Mouse (Mus musculus): ENCODE data around the gene Pold4.

The Pold4 gene

DNA sequence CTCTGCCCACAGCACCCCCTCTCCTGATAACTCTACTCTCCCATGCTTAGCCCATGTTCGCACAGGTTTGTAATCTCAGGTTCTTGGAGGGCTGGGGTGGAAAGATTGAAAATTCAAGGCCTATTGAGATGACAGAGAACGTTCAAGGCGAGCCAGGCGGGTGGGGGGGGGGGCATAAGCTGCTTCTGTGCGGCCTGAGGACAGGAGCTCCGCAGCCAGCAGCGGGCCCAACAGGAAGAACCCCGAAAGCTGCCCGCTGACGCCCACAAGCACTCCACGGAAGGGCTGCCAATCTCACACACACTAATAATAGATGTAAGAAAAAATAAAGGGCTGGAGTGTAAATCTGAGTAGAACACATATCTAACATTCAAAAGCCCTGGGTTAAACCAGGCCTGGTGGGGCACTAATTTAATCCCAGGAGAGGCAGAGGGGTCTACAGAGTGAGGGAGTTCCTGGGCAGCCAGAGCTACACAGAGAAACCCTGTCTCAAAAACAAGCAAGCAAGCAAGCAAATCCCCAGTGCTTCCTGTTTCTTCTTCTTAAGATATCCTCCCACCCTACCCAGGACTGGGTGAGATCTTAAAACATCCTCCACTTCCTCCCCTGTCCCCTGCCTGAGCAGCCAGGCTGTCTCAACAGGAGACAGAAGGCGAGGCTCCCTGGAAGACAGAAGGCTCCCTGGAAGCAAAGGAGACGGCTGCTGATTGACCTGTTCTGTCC is 27.9 kb upstream of the Pold4 start:
- in situ Hi-C loops (cut with MboI, MseI) = no loop called here

GRCm38 (mm10) chr19:4204889-4205288 is 26.8 kb upstream of the Pold4 start:
- in situ Hi-C loops (cut with MboI, MseI) = loop anchor here (5.0 kb wide), 1 partner anchor 42 kb away; no protein-coding TSS in a partner anchor

DNA sequence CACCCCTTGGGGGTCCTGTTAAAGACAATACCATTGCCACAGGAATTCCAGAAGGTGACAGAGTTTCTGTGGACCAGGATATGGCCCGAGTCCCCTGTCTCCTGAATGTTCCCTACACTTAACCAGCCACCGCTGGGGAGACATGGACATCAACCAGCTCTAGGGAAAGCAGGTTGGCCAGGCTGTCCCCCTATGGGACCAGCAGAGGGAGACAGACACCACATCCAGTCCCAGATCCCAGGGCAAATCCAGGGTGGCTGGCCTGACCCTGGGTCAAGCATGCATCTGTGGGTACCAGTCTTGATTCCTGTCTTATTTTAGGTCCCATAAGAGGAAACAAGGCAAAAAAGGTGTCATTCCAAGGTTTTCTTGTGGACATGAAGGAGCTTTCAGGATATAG is 24.7 kb upstream of the Pold4 start:
- in situ Hi-C loops (cut with MboI, MseI) = loop anchor here (5.0 kb wide), 1 partner anchor 40 kb away; no protein-coding TSS in a partner anchor

- in situ Hi-C loops (cut with MboI, MseI) = loop anchor here (5.0 kb wide), 1 partner anchor 39 kb away; no protein-coding TSS in a partner anchor
Observed at GRCm38 (mm10) chr19:4208563-4208962, 23.1 kb upstream of the Pold4 start.

DNA sequence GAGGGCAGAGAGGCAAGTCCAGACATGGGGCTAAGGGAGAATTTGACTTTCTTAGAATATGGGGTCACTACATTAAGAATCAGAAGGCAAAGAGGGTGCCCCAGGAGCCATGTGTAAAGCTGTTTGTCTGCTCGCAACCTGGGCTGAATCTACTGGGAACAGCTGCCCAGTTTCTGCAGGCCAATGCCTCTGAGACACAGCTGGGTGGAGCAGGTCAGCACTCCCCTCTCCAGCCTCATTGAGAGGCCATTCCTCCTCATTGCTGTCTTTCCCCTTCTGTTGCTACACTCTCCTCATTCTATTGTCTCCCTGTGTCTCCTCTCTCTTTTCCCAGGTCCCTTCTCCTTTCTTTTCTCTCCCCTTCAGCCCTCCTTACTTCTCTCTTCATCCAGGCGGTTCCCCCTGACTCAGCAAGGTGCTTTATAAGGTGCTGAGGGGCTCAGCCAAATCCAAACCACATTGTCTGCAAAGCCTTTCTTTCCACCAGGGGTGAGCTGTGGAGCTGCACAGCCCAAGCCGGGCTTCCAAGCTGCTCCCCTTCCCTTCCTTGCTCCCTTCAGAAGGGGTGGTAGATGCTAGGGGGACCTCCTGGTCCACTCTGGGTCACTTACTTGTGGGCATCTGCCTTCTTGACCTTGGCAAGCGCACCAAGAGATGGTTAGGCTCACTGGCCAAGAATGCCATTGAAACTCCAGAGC is 19.7 kb upstream of the Pold4 start:
- in situ Hi-C loops (cut with MboI, MseI) = no loop called here

GRCm38 (mm10) chr19:4213524-4213974 is 18.1 kb upstream of the Pold4 start:
- in situ Hi-C loops (cut with MboI, MseI) = no loop called here

GRCm38 (mm10) chr19:4214071-4214770 is 17.5 kb upstream of the Pold4 start, which contains the start of the genes Clcf1 and AC109138.7:
TSS of gene Clcf1 (plus strand) at chr19:4214238.
TSS of gene AC109138.7 (plus strand) at chr19:4214357.
- in situ Hi-C loops (cut with MboI, MseI) = no loop called here

- in situ Hi-C loops (cut with MboI, MseI) = no loop called here
Observed at GRCm38 (mm10) chr19:4214771-4215450, 16.8 kb upstream of the Pold4 start.

- in situ Hi-C loops (cut with MboI, MseI) = no loop called here
Observed at GRCm38 (mm10) chr19:4215451-4215840, 16.3 kb upstream of the Pold4 start.

DNA sequence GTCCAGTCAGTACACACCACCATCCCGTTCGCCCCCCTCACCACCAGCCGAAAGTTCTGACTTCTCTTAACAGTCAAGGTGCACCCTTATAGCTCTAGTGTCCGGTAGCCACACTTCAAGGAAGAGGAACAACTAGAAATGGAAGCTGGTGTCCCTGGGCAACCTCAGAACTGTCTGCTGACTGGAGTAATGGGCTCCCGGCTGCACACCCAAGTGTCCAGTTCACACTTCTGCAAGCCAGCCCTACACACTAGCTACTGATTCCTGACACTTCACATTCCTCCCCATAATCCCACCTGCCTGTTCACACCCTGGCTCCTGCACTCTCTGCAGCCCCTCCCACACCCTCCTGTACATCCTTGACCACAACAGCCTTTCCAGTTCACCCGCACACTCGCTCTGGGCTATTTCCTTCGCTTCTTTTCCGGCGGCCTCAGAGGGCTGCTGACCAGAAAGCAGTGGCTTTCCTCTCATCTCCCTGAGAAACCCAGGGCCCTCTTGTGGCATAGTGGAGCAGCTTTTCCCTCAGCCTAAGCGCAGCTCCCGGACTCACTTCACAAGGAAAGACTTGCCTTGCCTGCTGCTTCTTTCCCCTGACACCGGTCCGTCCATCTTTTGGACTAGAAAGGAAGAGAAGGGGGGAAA is 15.5 kb upstream of the Pold4 start:
- in situ Hi-C loops (cut with MboI, MseI) = no loop called here

GRCm38 (mm10) chr19:4217140-4217539 is 14.6 kb upstream of the Pold4 start:
- in situ Hi-C loops (cut with MboI, MseI) = no loop called here

DNA sequence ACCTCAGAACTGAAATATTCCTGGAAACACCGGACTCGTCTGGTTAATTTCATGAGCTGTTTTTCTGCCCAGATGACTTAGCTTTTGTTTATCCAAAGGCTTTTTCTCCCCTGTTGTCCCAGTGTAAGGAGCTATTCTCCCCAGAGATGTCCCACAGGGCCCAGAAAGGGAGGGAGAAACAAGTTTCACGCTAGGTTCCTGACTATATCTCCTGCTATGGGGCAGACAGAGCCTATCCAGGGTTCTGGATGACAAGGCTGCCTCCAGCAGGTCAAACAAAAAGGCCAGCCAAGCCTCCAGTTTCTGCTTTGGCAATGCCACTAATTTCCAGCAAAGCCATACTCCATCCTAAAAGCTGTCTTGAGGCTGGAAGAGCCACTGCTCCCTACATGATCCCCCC is 13.8 kb upstream of the Pold4 start:
- in situ Hi-C loops (cut with MboI, MseI) = no loop called here

- in situ Hi-C loops (cut with MboI, MseI) = no loop called here
Observed at GRCm38 (mm10) chr19:4218293-4218692, 13.4 kb upstream of the Pold4 start.

- in situ Hi-C loops (cut with MboI, MseI) = no loop called here
Observed at GRCm38 (mm10) chr19:4218784-4219183, 12.9 kb upstream of the Pold4 start.

- in situ Hi-C loops (cut with MboI, MseI) = no loop called here
Observed at GRCm38 (mm10) chr19:4219943-4220342, 11.8 kb upstream of the Pold4 start.

GRCm38 (mm10) chr19:4220416-4220815 is 11.3 kb upstream of the Pold4 start:
- in situ Hi-C loops (cut with MboI, MseI) = no loop called here

GRCm38 (mm10) chr19:4220957-4221743 is 10.5 kb upstream of the Pold4 start:
- in situ Hi-C loops (cut with MboI, MseI) = no loop called here

DNA sequence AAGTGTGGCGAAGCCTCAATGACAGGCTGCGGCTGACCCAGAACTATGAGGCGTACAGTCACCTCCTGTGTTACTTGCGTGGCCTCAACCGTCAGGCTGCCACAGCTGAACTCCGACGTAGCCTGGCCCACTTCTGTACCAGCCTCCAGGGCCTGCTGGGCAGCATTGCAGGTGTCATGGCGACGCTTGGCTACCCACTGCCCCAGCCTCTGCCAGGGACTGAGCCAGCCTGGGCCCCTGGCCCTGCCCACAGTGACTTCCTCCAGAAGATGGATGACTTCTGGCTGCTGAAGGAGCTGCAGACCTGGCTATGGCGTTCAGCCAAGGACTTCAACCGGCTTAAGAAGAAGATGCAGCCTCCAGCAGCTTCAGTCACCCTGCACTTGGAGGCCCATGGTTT is 9.5 kb upstream of the Pold4 start:
- in situ Hi-C loops (cut with MboI, MseI) = no loop called here

DNA sequence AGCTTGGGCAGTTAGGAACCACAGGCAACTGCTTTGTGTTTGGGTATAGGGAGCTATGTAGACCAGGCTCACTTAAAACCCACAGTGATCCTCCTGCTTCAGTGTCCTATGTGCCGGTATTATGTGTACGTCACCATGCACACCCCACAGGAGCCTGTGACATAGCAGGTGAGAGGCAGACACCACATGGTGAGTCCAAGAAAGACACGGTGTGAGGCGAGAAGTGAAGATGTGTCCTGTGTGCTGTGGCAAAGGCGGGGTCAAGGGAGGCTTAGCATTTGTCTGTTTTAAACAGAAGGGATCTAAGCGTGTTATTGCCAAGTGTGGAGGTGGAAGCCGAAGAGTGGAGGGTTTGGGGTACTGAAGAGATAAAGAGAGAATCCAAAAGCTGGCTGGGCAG is 4.9 kb upstream of the Pold4 start:
- in situ Hi-C loops (cut with MboI, MseI) = no loop called here

DNA sequence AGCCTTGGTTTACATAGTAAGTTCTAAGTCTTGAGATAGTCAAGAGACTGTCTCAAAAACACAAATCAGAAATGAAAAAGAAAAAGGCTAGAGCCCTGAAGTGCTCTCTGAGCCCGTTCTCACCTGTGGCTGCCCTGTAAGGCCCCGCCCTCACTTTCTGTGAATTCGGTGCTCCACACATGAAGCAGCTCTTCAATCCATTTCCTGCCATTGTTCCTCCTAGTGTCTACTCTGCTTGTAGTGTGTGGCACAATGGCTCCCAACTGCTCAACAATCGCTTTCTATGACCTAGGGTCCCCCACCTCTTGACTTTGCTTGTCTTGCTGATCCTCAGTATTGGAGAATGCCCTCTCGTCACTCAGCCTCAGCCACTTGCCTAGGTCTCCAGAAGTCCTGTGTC is 4.3 kb upstream of the Pold4 start:
- in situ Hi-C loops (cut with MboI, MseI) = no loop called here

Data from T-helper 2 cell (primary cell).